Mouse (Mus musculus) adrenal gland, postnatal 14 days (tissue): ENCODE data around the gene Kcnb1. TPM values are rescaled to one million over a fixed set of nuclear protein-coding genes. Genes with fewer than 3 reads are reported as not detected.
"Not testable (repeated sequence)": the region's sequence is repeated elsewhere in the genome, so short reads cannot be mapped to it uniquely, and the experiment has no call there.

Source experiments
- DNase-seq: peaks from one replicate; pipeline ENCODE4 v3.0.0; 2021; ENCODE audit warnings: mixed read lengths
- total RNA-seq: library from RNA; stranded (reverse); gene quantifications from 2 replicates; pipeline ENCODE4 v1.2.3, GENCODE M21; 2021

Gene Kcnb1
- total RNA-seq, 1 experiment from 2014 or later, result 22.1 TPM

DNA sequence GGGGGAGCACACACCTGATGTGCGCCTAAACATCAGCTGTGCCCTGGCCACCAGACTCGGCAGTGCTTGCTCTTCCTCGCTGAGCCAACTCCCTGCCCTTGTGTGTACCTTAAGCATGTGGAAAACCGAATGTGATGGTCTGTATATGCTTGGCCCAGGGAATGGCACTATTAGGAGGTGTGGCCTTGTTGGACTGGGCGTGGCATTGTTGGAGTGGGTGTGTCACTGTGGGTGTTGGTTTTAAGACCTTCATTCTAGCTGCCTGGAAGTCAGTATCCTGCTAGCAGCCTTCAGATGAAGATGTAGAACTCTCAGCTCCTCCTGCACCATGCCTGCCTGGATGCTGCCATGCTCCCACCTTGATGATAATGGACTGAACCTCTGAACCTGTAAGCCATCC lies 14.7 kb upstream of the Kcnb1 start:
- DNase-seq, result not testable (repeated sequence)

DNA sequence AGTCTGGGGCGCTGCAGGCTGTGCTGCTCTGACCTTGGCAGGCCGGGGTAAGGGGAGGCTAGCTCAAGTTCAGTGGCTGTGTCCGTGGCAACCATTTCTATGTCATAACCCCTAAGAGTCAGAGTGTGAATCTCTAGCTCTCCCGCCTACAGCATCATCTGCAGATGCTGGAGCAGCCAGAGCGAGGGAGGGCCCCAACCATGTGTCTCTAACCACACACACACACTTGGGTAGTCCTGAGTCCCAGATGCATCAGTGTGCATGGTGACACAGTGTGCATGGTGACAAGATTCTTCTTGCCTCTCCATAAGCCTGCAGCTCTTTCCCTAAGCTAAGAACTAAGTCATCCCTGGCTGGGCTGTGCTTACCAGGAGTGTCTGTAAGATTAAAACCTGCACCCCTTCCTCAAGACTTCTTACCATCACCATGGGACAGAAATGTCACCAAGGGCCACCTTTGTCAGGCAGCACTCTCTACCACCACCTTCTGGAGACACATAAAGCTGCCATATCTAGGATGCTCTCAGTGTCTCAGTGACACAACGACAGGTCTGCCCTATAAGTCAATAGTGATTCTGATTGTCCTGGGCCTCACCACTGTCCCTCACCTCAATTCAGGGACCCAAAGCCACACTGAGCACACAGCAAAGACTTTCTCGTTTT lies 13.7 kb upstream of the Kcnb1 start:
- no peak for DNase-seq

DNA sequence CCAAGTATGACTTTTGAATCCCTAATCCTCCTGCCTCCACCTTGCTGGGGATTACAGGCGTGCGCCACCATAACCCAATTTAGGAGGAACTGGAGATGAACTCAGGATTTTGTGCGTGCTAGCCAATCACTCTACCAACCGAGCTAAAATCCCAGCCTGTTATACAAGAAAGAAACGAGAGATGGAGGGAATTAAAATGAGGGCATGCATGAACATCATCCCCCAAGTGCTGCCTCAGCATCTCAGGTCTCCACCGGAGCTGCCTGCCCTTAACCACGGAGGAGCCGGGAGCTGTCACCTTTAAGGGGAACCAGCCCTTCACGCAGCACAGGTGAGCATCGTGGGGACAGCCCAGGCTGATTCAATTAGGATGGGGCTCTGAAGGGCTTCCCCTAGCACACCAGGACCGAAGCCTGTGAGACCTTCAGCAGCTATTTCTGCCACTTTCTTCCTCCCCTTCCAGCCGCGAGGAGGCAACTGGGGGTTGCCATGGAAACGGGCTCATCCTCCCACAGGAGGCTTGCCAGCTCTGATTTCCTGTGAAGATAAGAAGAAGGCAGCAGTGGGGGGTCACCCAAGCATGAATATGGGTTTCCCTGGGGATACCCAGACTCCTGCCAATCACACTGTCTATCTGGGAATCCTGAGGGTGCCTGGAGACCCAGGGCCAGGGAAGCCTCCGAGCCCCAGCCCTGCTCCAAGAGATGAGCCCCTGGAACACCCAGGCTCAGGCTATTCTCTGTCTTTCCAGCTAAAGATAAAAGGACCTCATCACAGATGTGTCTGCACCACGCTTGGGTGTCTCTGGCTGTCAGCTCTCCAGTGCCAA lies 11.7 kb upstream of the Kcnb1 start:
- peak; percentile 52 for DNase-seq

DNA sequence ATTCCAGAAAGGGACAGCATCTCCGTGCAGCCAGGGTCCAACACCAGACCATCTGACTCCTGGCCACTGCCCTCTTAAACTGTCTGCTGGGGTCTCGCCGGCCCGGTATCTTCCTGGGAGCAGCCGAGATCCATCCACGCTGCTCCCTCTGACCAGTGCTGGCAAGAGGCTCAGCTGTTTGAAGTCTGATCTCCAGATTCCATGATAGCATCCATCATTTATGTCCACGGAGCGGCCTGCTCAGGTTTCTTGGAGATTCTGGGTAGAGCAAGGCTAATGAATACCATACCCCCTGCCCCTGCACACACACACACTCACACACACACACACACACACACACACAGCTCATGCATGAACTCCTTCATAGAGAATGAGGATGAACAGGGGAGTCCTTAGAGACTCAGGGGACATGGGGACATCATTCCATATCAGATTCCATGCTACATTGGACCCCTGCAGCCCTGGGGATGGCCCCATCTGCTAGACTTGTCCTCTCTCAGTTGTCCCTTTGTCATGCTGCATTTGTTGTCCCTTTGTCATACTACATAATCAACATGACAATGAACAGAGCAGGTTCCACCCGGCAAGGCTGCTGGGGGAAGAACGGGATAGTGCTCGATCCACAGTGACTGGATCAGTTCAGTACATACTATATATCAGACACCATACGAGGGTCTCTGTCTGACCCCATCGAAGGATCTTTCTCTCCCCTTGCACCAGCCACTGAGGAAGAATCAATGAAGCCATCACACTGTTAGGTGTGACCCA lies 8.9 kb upstream of the Kcnb1 start:
- DNase-seq, result no peak

DNA sequence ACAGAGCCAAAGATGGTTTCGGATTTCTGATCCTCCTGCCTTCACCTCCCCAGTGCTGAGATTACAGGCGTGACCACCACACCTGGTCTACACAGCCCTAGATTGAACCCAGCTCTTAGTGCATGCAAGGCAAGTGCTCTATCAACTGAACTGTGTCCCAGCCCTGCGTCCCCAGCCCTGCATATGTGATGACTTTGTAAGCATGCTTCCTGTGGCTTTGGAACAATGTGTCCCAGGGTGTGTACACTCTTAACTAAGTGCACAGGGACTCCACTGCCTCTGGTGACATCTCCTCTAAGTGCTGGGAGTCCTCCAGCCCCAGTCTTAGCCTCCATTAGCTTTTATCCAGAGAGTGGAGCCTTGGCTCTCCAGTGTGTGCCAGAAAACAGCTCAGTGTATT lies 3.4 kb upstream of the Kcnb1 start:
- no peak for DNase-seq

DNA sequence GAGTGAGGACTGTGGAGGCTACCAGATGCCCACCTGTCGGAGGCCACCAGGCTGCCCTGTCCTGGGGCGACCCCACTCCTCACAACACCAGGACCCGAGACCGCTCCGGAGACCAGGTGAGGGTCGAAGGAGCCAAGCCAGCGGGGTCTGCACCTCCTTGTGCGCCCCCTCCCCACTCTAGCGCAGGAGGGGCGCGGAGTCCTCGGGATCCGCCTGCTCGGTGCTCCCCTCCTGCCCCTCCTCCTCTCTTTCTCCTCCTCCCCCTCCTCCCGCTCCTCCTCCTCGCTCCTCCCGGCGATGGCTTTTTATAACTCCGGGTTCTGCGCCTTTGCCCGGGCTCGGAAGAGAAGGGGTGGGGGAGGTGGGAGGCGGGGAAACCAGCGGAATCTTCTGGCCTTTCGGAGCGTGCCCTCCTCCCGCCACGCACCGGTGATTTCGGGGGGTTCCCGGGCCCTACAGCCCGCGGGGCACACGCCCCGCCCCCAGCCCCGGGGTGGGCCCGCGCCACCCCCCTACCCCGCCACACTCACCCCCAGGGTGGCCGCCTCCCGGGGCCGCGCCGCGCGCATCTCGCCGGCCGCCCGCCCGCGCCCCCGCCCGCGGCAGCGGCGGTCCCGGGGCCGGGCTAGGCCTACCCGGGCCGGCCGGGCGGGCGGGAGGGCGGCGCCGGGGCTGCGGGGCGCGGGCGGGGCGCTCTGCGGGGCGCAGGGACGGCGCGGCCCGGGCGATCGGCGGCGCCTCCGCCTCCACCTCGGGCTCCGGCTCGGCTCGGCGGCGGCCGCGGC lies 472 bp downstream of the Kcnb1 start:
- peak; percentile 59 for DNase-seq

DNA sequence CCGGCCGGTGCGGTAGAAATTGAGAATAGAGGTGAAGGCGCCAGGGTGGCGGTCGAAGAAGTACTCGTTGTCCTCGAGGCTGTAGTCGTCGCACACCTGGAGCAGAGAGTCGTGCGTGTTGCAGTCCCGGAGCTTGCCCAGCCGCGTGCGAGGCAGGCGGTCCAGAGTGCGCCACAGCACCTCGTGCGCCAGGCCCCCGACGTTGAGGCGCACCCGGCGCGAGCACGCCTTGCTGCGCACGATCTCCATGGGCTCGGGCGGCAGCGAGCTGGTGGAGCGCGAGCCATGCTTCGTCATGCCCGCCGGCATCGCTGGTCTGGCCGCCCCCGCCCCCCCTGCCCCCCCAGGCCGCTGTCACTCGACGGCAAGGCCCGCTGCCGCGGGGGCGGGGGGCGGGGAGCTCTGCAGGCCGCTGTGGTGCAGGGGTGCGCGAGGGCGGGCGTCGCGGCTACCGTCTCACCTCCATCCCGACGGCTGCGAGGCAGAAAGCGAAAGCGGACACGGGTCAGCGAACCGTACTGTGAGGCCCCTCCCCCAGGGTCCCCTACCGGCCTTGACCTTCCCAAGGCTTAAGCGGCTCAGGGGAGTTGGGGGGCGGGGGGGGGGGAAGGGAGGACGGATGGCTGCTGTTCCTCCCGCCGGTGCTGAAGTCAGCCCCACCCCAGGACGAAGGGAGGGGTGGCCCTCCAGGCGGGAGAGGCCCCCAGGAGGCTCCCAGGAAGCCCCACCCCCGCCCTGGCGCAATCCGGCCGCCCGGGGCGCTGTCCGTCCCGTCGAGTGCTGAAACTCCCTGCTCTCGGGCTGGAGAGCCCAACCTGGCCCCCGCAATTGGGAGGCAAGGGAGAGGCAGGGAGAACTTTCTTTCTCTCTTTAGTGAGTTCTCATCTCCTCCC lies 1.4 kb downstream of the Kcnb1 start:
- DNase-seq, result peak; percentile 95

DNA sequence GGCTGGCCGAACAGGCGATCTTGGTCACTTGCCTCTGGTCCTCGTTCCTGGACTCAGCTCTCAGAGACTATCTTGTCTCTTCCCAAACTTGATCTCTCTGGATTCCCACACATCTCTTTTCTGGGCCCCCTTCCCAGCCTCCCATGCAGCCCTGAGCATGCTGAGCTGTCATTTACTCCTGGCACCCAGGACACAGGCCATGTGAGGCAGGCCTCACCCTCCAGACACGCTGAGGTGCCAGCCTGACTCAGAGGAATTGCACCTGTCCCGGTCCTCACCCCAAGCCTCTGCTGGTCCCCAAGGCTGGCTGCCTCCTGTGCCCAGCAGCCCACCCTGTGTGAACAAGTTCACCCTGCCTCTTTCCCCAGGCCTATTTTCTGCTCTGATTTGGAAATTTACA lies 2.8 kb downstream of the Kcnb1 start:
- DNase-seq, result no peak

DNA sequence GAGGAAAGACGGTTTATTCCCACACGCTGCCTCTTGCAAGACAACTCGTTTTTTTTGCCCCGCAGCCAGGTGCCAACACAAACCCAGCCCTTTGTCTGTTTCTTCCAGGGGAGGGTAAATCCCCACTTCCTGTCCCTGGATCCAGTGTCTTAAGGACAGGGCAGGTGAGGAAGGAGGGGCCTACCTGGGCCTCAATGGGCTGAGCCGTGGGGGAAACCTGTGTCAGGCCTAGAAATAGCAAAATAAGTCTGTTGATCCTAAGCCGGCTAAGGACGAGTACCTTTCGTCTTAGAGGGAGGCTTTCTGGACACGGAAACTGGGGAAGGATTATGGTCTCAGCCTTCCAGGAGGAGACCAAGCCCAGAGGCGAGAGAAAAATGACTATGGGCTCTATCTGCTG lies 3.4 kb downstream of the Kcnb1 start:
- DNase-seq, result no peak

DNA sequence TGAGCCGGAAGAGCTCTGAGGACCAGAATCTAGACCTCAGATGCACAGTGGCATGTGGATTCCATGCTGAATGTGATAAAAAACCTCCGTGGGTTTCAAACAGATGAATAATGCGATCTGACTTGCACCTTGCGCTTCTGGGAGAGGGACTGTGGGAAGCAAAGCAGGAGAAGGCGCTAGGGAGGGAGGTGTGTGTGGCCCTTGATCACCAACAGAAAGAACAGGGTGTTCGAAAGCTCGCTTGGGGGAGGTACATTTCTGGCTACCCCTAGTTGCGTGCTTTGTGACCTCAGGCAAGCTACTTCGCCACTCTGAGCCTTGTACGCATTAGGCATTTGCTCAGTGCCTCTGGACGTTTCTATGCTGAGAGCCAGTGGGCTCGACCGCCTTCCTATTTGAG lies 4.0 kb downstream of the Kcnb1 start:
- DNase-seq, result no peak

DNA sequence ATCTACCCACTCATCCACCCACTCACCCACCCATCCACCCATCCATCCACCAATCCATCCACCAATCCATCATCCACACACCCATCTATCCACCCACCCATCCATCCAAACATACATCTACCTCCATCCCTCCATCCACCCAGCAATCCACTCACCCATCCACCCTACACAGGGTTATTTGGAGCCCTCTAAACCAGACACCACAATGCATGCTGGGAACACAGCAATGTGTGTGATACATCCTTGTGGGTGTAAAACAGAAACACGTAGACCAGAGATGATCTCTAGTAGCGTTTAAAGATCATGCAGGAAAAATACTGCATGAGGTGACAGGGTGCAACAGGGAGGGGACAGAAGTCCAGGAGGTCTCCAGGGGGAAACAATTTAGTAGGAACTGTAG lies 4.5 kb downstream of the Kcnb1 start:
- no peak for DNase-seq

DNA sequence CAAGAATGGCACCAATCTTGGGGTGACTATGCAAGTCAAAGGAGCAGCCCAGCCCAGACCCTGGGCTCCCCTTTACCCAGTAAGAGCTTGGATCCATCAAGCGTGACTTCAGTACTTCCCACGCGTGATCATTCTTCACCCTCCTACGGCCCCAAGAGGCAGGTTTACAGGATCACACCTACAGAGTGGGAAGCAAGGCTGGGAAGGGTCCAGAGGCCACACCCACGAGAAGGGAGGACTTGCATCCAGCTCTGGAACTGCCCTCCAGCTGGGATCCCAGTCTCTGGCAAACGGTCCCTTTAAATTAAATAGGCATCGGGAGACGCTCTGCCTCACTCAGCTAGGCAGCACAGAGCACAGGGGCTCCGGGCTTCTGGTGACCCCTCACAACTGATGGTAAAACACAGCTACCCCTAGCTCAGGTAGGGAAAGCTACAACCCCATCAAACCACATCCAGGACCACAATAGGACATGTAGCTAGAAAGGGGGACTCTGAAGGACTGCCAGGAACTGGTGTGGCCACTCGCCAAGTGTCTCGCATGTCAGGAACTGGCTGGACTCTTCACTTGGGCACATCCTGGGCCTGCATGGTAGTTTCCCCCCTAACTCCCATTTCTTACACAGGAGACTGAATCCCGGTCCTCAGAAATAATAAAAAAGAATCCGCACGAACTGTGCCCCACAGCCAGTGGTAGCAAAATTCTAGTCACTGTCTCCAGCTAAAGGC lies 8.1 kb downstream of the Kcnb1 start:
- no peak for DNase-seq

DNA sequence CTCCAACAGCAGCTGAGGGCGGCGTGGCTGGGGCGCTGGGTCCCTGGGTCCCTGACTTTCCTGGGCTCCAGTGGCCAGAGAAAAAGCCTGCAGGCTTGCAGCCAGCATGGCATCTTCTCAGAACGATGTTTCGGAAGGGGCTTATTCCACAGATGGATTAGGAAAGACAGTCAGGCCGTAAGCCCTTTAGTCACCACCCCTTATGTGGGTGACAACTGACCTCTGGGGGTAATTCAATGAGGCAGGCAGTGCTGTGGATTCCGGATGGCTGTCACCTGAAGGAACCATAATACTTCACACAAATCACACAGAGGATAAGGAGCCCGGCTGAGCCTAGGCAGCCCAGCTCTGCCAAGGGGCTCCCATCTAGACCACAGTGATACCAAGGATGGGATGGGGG lies 8.9 kb downstream of the Kcnb1 start:
- no peak for DNase-seq

DNA sequence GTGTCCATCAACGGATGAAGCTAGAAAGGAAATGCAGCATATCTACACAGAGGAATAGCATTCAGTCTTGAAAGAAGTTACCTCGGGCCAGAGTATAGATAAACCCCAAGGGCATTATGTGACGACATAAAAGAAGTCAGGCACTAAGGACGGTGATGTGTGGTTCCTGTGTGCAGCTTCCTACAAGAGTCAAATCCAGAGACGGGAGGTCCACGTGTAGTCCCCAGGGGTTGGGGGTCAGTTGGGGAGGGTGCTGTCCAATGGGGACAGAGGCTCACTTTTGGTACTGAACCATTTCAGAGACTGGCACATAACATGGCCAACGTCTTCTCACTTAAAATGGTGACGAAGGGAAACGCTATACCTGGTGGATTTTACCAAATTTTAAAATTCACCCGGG lies 10.7 kb downstream of the Kcnb1 start:
- no peak for DNase-seq

DNA sequence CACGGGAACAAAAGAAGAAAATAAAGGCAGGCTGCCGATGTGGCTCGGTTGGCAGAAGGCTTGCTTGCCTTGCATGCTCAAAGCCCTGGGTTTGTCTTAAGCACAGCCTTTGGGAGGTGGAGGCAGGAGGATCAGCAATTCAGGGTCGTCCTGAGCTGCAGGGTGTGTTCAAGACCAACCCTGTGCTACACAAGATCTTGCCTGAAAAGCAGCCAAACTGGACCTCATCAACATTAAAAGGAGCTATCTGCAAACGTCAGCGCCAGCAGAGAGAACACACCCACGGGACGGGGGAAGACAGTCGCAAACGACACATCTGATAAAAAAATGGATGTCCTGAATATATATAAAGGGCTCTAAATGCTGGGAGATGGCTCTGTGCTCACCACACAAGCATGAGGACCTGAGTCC lies 12.7 kb downstream of the Kcnb1 start:
- DNase-seq, result no peak

DNA sequence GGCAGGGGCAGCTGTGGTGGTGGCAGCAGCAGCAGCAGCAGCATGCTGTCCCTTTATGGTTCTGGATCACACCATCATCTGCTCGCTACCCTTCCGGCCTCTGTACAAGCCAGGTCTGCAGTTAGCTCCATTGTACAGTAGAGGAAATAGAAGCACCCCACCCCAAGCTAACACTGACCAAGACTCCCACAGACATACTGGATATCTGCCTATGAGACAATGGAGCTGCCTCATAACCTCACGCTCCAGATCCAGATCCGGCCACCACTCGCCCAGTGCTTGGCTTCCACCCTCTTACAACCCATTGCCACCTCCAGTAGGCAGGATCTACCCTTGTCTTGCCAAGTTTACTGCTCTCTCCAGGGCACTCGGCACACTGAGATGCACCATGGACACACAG lies 14.7 kb downstream of the Kcnb1 start:
- DNase-seq, result no peak

DNA sequence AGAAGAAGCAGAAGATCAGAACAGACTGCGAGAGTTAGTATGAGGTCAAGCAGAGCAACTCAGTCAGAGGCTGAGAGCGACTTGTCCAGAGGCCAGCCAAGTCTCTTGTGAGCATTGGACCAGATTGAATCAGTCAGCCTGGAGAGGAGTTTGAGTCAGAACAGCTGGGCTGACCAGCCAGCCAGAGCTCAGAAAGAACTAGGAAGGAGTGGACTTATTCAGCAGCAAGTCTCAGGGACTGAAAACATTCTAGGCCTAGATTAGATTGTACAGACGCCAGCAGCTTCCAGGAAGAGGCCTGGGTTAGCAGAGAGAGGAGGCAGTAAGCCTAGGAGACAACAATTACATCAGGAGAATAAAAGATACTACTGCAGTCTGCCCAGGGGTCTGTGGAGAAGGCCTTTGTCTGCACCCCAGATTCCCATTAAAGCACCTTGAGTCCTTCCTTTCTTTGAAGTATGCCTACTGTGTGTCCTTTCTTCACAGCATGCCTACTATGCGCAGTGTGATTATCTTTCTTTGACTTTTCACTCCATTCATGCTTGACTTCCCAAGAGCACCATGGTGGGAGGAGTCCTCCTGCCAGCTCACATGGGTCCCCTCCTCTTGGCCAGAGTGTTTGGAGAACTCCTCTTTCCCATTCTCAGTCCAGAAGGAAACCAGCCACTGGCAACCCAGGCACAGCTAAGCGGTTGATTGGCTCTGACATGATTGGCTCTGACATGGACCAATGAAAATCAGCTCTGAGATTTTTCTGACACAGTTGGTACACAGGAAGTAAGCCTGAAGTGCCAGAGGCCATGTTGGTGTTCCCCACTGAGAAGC lies 16.7 kb downstream of the Kcnb1 start:
- DNase-seq, result no peak

DNA sequence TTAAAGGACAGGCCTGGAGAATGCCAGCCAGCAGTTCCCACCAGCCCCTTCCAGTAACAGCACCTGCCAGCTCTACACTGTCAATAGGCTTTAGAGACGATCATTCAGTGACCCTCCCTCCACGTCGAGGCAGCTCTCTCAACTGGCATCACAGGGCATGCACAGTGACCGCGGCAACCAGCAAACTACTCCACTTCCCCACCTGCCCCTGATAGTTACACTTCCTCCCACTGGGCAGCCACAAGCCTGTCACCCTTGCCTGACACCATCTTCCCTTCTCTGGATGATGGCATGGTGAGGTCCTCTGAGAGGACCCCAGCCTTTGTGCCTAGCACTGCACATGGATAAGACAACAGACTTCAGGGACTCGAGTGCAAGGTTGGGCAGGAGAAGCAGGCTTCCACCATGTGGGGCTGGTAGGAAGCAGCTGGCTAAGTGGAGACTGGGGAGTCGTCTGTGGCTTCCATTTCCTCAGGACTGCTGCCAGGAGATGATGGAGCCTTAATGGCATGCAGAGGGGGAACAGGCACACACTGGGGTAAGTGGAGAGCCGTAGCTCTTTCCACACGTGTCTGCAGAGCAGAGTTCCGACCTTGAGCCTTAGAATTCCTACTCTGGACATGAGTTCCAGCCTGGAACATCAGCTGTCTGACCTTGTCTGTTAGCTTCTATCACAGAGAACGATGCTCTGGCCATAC lies 22.3 kb downstream of the Kcnb1 start:
- DNase-seq, result peak; percentile 53

DNA sequence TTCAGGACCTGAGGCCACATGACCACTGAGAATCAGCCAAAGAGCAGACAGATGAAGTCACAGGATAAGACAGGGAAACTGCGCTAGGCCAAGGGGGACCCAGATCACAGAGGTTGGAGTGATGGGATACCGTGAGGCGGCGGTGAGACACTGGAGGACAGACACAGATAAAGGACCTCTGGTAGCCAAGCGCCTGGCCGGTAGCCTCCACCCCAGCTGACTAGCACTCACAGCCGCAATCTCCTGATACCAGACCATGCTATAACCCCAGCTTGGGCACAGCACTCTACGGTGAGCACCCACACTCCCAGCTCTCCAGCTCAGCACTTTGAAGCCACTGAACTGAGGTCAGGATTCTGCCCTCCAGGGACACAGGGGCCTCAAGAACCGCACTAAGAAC lies 26.4 kb downstream of the Kcnb1 start:
- DNase-seq, result no peak
